Mouse (Mus musculus) cerebellum, adult 2 months (tissue): Measurements from ENCODE around the gene Gas2l2. TPM values are rescaled to one million over a fixed set of nuclear protein-coding genes. Genes with fewer than 3 reads are reported as not detected.

Source experiments
- DNase-seq, 2 experiments: peaks; one replicate each; pipeline ENCODE4 v3.0.0; 2021
- H3K27ac ChIP-seq: fragments of 200-500 bp; 2 replicates; pipeline ENCODE4 v1.5.1; 2012; ENCODE audit warnings: low read length, control low read depth, inconsistent platforms; ENCODE audit not compliant: insufficient read depth
- H3K27me3 ChIP-seq: fragments of 200-500 bp; 2 replicates; pipeline ENCODE4 v1.6.1; 2012; ENCODE audit warnings: inconsistent platforms, mild to moderate bottlenecking, low read length, moderate library complexity; ENCODE audit not compliant: control insufficient read depth, insufficient read depth
- H3K4me1 ChIP-seq: fragments of 200-500 bp; 2 replicates; pipeline ENCODE4 v1.6.1; 2011; ENCODE audit warnings: low read length; ENCODE audit not compliant: control insufficient read depth, insufficient read depth
- H3K4me3 ChIP-seq: fragments of 200-500 bp; replicated peaks from 2 replicates; pipeline ENCODE3; 2011; ENCODE audit warnings: mild to moderate bottlenecking, low read depth, low read length, control low read depth; ENCODE audit not compliant: insufficient read depth
- CTCF ChIP-seq: fragments of 200-500 bp; IDR thresholded peaks from 2 replicates; pipeline ENCODE4 v1.5.1; 2011; ENCODE audit warnings: low read depth, mild to moderate bottlenecking, control low read depth, low read length, moderate library complexity, borderline replicate concordance; ENCODE audit not compliant: insufficient read depth
- POLR2A ChIP-seq: fragments of 200-500 bp; IDR thresholded peaks from 2 replicates; pipeline ENCODE4 v1.6.1; 2011; ENCODE audit warnings: low read length, control low read depth, borderline replicate concordance; ENCODE audit not compliant: insufficient read depth
- WGBS: fragments of 180-500 bp; shearing (Covaris S2); methylation state at CpG from one replicate; pipeline ENCODE4 v1.1.7; 2018; 5-methylcytosine and 5-hydroxymethylcytosine counted together
- polyA plus RNA-seq: library from polyadenylated mRNA; depleted of rRNA; stranded (reverse); fragments of >200 nt; gene quantifications from 2 replicates; pipeline ENCODE4 v1.2.3, GENCODE M21; 2012; rRNA removed

The Gas2l2 gene
- polyA plus RNA-seq, 1 experiment: 0.16 TPM

DNA sequence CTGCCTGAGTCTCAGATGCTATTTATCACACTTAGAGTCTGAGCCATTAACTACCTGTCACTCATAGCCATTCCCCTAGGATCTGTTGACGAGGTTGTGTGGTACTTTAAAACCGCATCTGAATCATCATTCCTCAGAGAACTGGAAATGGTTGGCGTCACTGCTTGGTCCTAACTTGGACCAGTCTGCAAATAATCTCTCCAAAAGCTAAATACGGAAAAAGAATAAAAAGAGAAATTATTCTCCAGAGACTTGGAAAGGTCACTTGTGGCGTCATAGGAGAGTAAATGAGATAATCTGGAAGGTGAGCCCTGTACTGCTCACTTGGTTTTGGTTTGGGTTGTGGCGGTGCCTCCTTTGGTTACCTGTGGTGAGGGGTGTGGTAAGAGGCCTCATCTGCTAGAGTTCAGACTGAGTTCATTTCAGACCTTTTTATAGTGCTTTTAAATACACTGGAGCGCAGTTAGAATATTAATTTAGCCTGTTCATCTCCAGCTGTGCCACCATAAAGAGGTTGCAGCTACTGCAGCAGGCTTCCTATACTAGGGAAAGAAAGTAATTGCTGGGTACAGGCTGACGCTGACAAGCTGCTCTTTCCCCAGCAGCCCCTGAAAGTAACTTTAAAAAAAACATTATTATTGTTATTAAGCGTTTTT lies 46.3 kb downstream of the Gas2l2 start:
- WGBS: 37% methylated on average over 9 of the region's 9 CpGs
- TF ChIP-seq CTCF: no peak
- TF ChIP-seq POLR2A: no peak
- no peak overlapping the region for H3K4me3 ChIP-seq
- peak in 1 of 2 experiments; percentile 66 for DNase-seq
- no peaks in the 10 kb centered on the region for H3K27me3 ChIP-seq
- no peak overlapping the region for H3K27ac ChIP-seq
- H3K4me1 ChIP-seq: no peaks in the 10 kb centered on the region

DNA sequence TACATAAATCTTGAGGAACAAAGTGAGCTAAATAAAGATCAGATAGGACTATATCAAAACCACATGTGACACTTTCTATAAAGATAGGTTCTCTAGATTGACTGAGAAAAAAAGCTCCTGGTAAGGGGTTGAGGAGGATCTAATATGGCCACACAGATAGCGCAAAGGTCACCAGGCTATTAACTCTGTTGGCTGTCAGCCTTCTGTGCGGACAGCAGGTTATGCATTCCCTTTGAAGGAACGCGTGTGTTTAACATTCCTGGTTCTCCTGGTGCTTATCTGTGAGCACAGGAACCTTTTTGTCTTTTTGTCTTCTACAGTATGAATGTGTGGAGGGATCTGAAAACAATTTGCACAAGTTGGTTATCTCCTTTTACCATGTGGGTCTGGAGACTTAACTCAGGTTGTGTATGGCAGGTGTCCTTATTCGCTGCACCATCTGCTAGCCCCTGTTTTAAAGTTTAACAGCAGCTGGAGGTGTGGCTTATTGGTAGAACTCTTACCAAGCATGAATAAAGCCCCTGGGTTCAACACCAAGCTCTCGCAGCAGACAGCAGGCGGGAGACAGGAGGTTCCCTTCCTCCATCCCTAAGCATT lies 49.4 kb downstream of the Gas2l2 start:
- Histone ChIP-seq H3K27me3 (no peaks in the 10 kb centered on the region), H3K27ac (no peak overlapping the region), H3K4me1 (no peaks in the 10 kb centered on the region), H3K4me3 (no peak overlapping the region)
- no peak for DNase-seq
- TF ChIP-seq POLR2A: no peak
- TF ChIP-seq CTCF: no peak
- 86% methylated on average over 7 of the region's 7 CpGs for WGBS

Other genes starting within 250 kb of the Gas2l2 start
- gene Slfn3, start 238.1 kb downstream of the Gas2l2 start, polyA plus RNA-seq: 0.33 and 0.76 TPM in 2 replicates
- gene Slfn14, start 142.7 kb downstream of the Gas2l2 start, polyA plus RNA-seq: 0.03 TPM in 1 of 2 replicates, not detected in the other
- 116 and 117 TPM in 2 replicates for gene Ap2b1, start 130.4 kb downstream of the Gas2l2 start, polyA plus RNA-seq
- 8.6 and 9.8 TPM in 2 replicates for gene Pex12, start 126.9 kb downstream of the Gas2l2 start, polyA plus RNA-seq
- 121 and 126 TPM in 2 replicates for gene Rasl10b, start 20.3 kb downstream of the Gas2l2 start, polyA plus RNA-seq
- gene 1700020L24Rik, start 8.2 kb upstream of the Gas2l2 start, polyA plus RNA-seq: 1.5 and 3.1 TPM in 2 replicates
- gene Mmp28, start 33.6 kb upstream of the Gas2l2 start, polyA plus RNA-seq: 4.3 and 4.8 TPM in 2 replicates
- 60.0 and 60.1 TPM in 2 replicates for gene Taf15, start 43.6 kb upstream of the Gas2l2 start, polyA plus RNA-seq
- not detected in 2 replicates for gene Heatr9, start 92.7 kb upstream of the Gas2l2 start, polyA plus RNA-seq
- 0.85 and 1.3 TPM in 2 replicates for gene Ccl5, start 101.1 kb upstream of the Gas2l2 start, polyA plus RNA-seq
- gene Ccl9, start 149.2 kb upstream of the Gas2l2 start, polyA plus RNA-seq: 0.62 and 0.87 TPM in 2 replicates
- gene Ccl6, start 163.6 kb upstream of the Gas2l2 start, polyA plus RNA-seq: 1.0 and 1.7 TPM in 2 replicates
- not detected in 2 replicates for gene Rpl9-ps1, start 216.2 kb upstream of the Gas2l2 start, polyA plus RNA-seq
- gene Ccl3, start 219.9 kb upstream of the Gas2l2 start, polyA plus RNA-seq: 0.25 and 0.41 TPM in 2 replicates
- 0.25 and 0.32 TPM in 2 replicates for gene Ccl4, start 233.1 kb upstream of the Gas2l2 start, polyA plus RNA-seq